Mouse (Mus musculus): ENCODE results near the gene Clasp1.

Clasp1 gene

GRCm38 (mm10) chr1:118388757-118389453, at the start of gene Clasp1:
Gene Clasp1, plus strand, starts transcription at chr1:118389058.
- DNase-seq (ENCODE audit: low spot score in 2 of 2), result peak; percentile 88 to 92

- DNase-seq (ENCODE audit: low spot score in 2 of 2), result no peak
Measured at GRCm38 (mm10) chr1:118343649-118344435, 45.0 kb upstream of the Clasp1 start.

- DNase-seq (ENCODE audit: low spot score in 2 of 2), result no peak
Measured at GRCm38 (mm10) chr1:118349922-118350321, 38.9 kb upstream of the Clasp1 start.

GRCm38 (mm10) chr1:118359071-118359761, 29.6 kb upstream of the Clasp1 start:
- no peak for DNase-seq (ENCODE audit: low spot score in 2 of 2)

GRCm38 (mm10) chr1:118367970-118368369, 20.9 kb upstream of the Clasp1 start:
- no peak for DNase-seq (ENCODE audit: low spot score in 2 of 2)

GRCm38 (mm10) chr1:118368721-118369461, 20.0 kb upstream of the Clasp1 start:
- no peak for DNase-seq (ENCODE audit: low spot score in 2 of 2)

- no peak for DNase-seq (ENCODE audit: low spot score in 2 of 2)
Measured at GRCm38 (mm10) chr1:118377784-118378183, 11.1 kb upstream of the Clasp1 start.

- no peak for DNase-seq (ENCODE audit: low spot score in 2 of 2)
Measured at GRCm38 (mm10) chr1:118380105-118380786, 8.6 kb upstream of the Clasp1 start.

- peak; percentile 22 to 61 for DNase-seq (ENCODE audit: low spot score in 2 of 2)
Measured at GRCm38 (mm10) chr1:118388127-118388756, 616 bp upstream of the Clasp1 start.

- DNase-seq (ENCODE audit: low spot score in 2 of 2), result peak; percentile 20 to 60
Measured at GRCm38 (mm10) chr1:118389454-118390265, 802 bp downstream of the Clasp1 start.

GRCm38 (mm10) chr1:118390266-118390660, 1.4 kb downstream of the Clasp1 start:
- no peak for DNase-seq (ENCODE audit: low spot score in 2 of 2)

- DNase-seq (ENCODE audit: low spot score in 2 of 2), result no peak
Measured at GRCm38 (mm10) chr1:118390871-118391387, 2.1 kb downstream of the Clasp1 start.

- DNase-seq (ENCODE audit: low spot score in 2 of 2), result no peak
Measured at GRCm38 (mm10) chr1:118392246-118392645, 3.4 kb downstream of the Clasp1 start.

GRCm38 (mm10) chr1:118393916-118394315, 5.1 kb downstream of the Clasp1 start:
- DNase-seq (ENCODE audit: low spot score in 2 of 2), result no peak

GRCm38 (mm10) chr1:118397866-118398265, 9.0 kb downstream of the Clasp1 start:
- no peak for DNase-seq (ENCODE audit: low spot score in 2 of 2)

- DNase-seq (ENCODE audit: low spot score in 2 of 2), result no peak
Measured at GRCm38 (mm10) chr1:118398567-118398966, 9.7 kb downstream of the Clasp1 start.

GRCm38 (mm10) chr1:118399625-118400310, 10.9 kb downstream of the Clasp1 start:
- no peak for DNase-seq (ENCODE audit: low spot score in 2 of 2)

GRCm38 (mm10) chr1:118401991-118402390, 13.1 kb downstream of the Clasp1 start:
- no peak for DNase-seq (ENCODE audit: low spot score in 2 of 2)

- DNase-seq (ENCODE audit: low spot score in 2 of 2), result no peak
Measured at GRCm38 (mm10) chr1:118402556-118402955, 13.7 kb downstream of the Clasp1 start.
